Mouse (Mus musculus): Measurements from ENCODE around the gene Plekhd1.

GRCm38 (mm10) chr12:80734526-80735470 is 42.4 kb downstream of the Plekhd1 start:
- TF ChIP-seq POLR2A (IDR thresholded peaks at IDR 0.05; ENCODE audit: extremely low read depth, insufficient read depth, low read length) (no peak), CTCF (IDR thresholded peaks at IDR 0.05; ENCODE audit: extremely low read depth, insufficient read depth, low read length) (no peak)

Measured in cortical plate, adult 2 months (tissue).